Mouse (Mus musculus) hindbrain, embryonic 15.5 days (tissue): Measurements from ENCODE around the gene Madcam1. TPM values are rescaled to one million over a fixed set of nuclear protein-coding genes. Genes with fewer than 3 reads are reported as not detected.
A peak's percentile ranks its signal among the peaks of the same experiment; 100 is the strongest.

Source experiments
- ATAC-seq: fragments of 200-750 bp; cut with Nextera tagmentation; 2 replicates; pipeline ENCODE4 v1.8.0; 2017; ENCODE audit warnings: low read depth, moderate number of reproducible peaks, moderate TSS enrichment; ENCODE audit not compliant: low FRiP score
- H3K27ac ChIP-seq: fragments of 300-500 bp; sonication (generic); replicated peaks from 2 replicates; pipeline ENCODE4 v1.5.1; 2015; ENCODE audit warnings: mild to moderate bottlenecking, inconsistent platforms
- H3K27me3 ChIP-seq: fragments of 300-500 bp; sonication (generic); 2 replicates; pipeline ENCODE4 v1.6.1; 2015; ENCODE audit warnings: control low read depth, inconsistent platforms
- H3K36me3 ChIP-seq: fragments of 300-500 bp; sonication (generic); 2 replicates; pipeline ENCODE4 v1.6.1; 2015; ENCODE audit warnings: control low read depth, inconsistent platforms
- H3K4me1 ChIP-seq: fragments of 300-500 bp; sonication (generic); replicated peaks from 2 replicates; pipeline ENCODE4 v1.6.1; 2015; ENCODE audit warnings: control low read depth, inconsistent platforms
- H3K4me2 ChIP-seq: fragments of 300-500 bp; sonication (generic); 2 replicates; pipeline ENCODE4 v1.6.1; 2015; ENCODE audit warnings: moderate library complexity, mild to moderate bottlenecking, inconsistent platforms
- H3K4me3 ChIP-seq: fragments of 300-500 bp; sonication (generic); 2 replicates; pipeline ENCODE4 v1.5.1; 2015; ENCODE audit warnings: mild to moderate bottlenecking, inconsistent platforms
- H3K9ac ChIP-seq: fragments of 300-500 bp; sonication (generic); 2 replicates; pipeline ENCODE4 v1.6.1; 2015; ENCODE audit warnings: inconsistent platforms
- H3K9me3 ChIP-seq: fragments of 300-500 bp; sonication (generic); 2 replicates; pipeline ENCODE4 v1.6.1; 2016; ENCODE audit warnings: control low read depth, inconsistent platforms
- WGBS: fragments of 180-500 bp; shearing (Covaris S2); methylation state at CpG from one replicate; pipeline ENCODE4 v1.1.7; 2015; 5-methylcytosine and 5-hydroxymethylcytosine counted together
- polyA plus RNA-seq: library from polyadenylated mRNA; unstranded; fragments of >200 nt; fragmentation: Nextera tagmentation; extraction: Ambion mirVana; gene quantifications from 2 replicates; pipeline ENCODE4 v1.2.1, GENCODE M21; 2015

Gene Madcam1
- polyA plus RNA-seq: 0.87 and 1.2 TPM in 2 replicates

DNA sequence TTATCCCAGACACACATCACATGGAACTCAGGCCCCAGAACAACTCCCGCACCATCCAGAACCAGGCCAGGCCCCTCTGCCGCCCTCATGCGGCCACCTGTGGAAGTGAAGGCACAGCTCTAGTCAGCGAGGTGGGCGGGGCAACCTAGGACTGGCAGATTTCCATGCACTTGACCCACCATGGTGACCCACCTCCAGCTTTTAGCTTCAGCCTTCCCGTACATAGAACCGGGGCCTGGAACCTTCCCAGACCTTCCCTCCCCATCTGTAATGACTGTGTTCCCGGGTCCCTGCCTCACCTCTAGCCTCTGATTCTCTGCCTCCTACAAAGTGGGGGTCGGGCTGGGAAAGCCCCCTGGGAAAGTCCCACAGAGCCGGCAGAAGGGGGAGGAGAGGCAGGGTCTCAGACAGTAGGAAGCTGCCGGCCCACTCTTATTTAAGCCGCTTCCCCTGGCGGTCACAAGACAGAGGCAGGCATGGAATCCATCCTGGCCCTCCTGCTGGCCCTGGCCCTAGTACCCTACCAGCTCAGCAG lies at the start of gene Madcam1:
Gene Madcam1, plus strand, starts transcription at position 429 of the 535 bp plus-strand sequence.
- ATAC-seq: no peak
- no peak within 1 kb of the TSS for H3K4me2 ChIP-seq
- 11% methylated on average over 13 of the region's 13 CpGs for WGBS
- no peak within 1 kb of the TSS for H3K27ac ChIP-seq
- H3K9me3 ChIP-seq: no peaks in the 10 kb centered on the region
- H3K4me1 ChIP-seq: peaks cover 9% of the 10 kb centered on the region
- no peak within 1 kb of the TSS for H3K4me3 ChIP-seq
- H3K27me3 ChIP-seq: no peaks in the 10 kb centered on the region
- no peak within 1 kb of the TSS for H3K9ac ChIP-seq
- no peaks in the 10 kb centered on the region for H3K36me3 ChIP-seq

DNA sequence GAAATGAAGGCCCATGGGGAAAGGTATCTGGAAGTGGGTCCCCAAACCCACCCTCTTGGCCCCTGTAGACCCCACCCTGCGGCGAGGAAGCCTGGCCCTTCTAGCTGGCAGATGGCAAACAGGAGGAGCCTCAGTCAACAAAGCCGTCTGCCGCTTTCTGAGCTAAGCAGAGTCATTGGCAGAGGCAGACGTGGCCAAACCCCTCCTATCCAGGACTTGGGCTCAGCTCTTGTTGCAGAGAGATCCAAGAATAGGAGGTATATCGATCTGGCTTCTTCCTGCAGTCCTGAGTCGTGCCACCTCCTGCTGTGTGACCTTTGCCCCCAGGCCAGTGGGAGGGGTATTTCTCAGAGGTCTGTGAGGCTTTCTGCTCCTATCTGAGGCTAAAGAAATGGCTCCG lies 48.5 kb upstream of the Madcam1 start:
- H3K9ac ChIP-seq: no peak overlapping the region
- H3K36me3 ChIP-seq: no peaks in the 10 kb centered on the region; the same call in none of the 2 replicates
- 3% methylated on average over 8 of the region's 8 CpGs for WGBS
- H3K4me3 ChIP-seq: no peak overlapping the region
- ATAC-seq: no peak
- H3K27ac ChIP-seq: no peak overlapping the region
- peaks cover 28% of the 10 kb centered on the region for H3K4me1 ChIP-seq
- no peaks in the 10 kb centered on the region for H3K9me3 ChIP-seq
- H3K4me2 ChIP-seq: no peak overlapping the region
- peaks cover 19% of the 10 kb centered on the region for H3K27me3 ChIP-seq

DNA sequence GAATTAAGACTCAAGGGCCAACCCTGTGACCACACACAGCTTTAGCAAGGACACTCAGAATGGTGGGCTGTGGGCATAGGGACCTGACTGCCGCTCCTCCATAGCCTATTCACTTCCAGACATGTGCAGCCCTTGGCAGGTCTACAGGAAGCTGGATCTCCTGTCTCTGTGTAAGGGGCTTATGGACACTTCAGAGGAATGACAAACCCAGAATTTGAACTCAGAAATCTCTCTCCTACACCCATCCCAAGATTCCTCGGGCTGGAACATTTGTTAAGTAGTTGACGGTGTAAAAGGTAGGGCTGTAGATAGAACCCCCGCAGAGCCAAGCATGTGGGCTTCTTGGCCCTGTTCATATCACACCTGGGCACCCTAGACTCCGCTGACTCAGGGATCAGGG lies 48.0 kb upstream of the Madcam1 start:
- Histone ChIP-seq H3K4me3 (no peak overlapping the region), H3K9ac (no peak overlapping the region), H3K36me3 (no peaks in the 10 kb centered on the region; the same call in none of the 2 replicates), H3K9me3 (no peaks in the 10 kb centered on the region), H3K27ac (no peak overlapping the region), H3K27me3 (peaks cover 19% of the 10 kb centered on the region), H3K4me2 (no peak overlapping the region), H3K4me1 (peaks cover 23% of the 10 kb centered on the region)
- WGBS: 92% methylated on average over 5 of the region's 5 CpGs
- no peak for ATAC-seq

DNA sequence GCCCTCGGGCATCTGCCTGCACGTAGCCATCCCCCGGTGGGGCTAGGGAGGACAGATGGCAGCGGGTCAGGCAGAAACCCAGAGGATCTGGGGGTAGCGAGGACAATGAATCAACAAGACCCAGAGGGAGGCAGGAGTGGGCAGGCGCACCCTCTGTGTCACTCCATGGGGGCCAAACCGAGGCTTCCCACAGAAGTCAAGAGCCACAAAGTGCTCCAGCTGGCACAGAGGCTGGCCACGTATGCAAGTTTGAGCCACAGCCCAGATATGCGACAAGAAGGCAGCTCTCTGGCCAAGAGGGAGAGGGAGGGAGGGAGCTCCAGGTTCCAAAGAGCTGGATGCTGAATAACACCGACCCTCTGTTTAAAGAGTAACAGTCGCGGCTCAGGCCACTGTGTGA lies 40.4 kb upstream of the Madcam1 start:
- Histone ChIP-seq H3K4me3 (no peak overlapping the region), H3K4me2 (no peak overlapping the region), H3K27ac (no peak overlapping the region), H3K4me1 (no peaks in the 10 kb centered on the region), H3K9me3 (no peaks in the 10 kb centered on the region), H3K9ac (no peak overlapping the region), H3K36me3 (no peaks in the 10 kb centered on the region; the same call in 1 of the 2 replicates), H3K27me3 (no peaks in the 10 kb centered on the region)
- 54% methylated on average over 12 of the region's 12 CpGs for WGBS
- no peak for ATAC-seq

DNA sequence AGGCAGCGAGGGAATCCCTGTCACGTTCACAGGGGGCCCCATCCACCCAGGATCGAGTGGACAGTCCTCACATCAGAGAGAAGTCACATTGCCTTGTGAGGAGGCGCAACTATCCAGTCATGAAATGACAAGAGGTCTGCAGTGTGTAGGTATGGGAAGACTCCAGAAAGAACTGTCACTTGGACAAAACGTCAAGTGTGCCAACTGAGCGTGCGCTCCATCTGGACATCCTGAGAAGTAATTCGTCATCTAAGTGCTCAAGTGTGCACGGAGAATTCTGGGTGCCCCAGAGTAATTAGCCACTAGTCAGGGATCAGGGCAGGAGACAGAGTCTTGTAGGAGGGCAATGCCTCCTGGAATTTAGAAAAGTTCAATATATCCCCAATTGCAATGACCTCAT lies 39.0 kb upstream of the Madcam1 start:
- no peak overlapping the region for H3K4me3 ChIP-seq
- H3K9ac ChIP-seq: no peak overlapping the region
- no peak for ATAC-seq
- no peak overlapping the region for H3K27ac ChIP-seq
- no peaks in the 10 kb centered on the region for H3K36me3 ChIP-seq
- no peak overlapping the region for H3K4me2 ChIP-seq
- H3K9me3 ChIP-seq: no peaks in the 10 kb centered on the region
- 73% methylated on average over 9 of the region's 9 CpGs for WGBS
- no peaks in the 10 kb centered on the region for H3K27me3 ChIP-seq
- no peaks in the 10 kb centered on the region for H3K4me1 ChIP-seq

DNA sequence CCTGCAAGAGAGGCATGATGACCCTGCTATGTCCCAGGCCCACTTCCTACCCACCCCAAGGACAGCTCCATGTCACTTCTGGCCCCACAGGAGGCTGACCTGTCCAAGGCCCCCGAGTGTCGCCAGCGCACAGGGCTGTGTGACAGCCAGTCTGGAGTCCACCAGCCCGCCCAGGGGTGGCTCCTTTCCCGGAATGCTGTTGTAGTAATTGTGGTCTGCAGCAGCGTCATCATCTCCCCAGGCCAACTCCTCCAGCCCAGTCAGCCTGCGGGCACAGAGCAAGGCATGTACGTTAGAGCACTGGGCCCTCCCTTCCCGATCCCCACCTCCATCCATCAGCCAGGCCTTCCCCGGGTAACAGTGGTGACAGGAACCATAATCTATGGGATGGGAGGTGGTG lies 38.2 kb upstream of the Madcam1 start:
- H3K36me3 ChIP-seq: no peaks in the 10 kb centered on the region
- no peaks in the 10 kb centered on the region for H3K27me3 ChIP-seq
- H3K4me2 ChIP-seq: no peak overlapping the region
- H3K27ac ChIP-seq: no peak overlapping the region
- H3K4me1 ChIP-seq: no peaks in the 10 kb centered on the region
- ATAC-seq: no peak
- no peak overlapping the region for H3K4me3 ChIP-seq
- 79% methylated on average over 10 of the region's 10 CpGs for WGBS
- H3K9ac ChIP-seq: no peak overlapping the region
- H3K9me3 ChIP-seq: no peaks in the 10 kb centered on the region

DNA sequence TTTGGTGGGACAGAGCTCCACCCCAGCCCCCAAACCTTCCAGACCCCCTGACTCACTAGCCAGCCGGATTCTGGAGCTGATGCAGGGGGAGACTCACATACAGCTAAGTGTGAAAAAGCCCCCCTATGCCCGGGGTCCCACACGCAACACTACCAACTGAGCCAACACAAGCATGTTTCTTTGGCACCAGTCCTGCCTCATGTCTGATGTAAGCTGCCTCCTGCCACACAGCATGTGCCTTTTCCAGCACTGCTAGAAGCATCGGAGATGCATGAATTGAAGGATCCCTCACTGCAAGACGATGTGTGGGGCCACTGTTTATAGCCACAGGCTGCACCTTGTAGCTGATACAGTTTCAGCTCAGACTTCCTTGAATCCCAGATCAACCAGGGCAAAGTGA lies 36.0 kb upstream of the Madcam1 start:
- H3K27me3 ChIP-seq: no peaks in the 10 kb centered on the region
- 78% methylated on average over 5 of the region's 5 CpGs for WGBS
- H3K36me3 ChIP-seq: no peaks in the 10 kb centered on the region
- no peak overlapping the region for H3K4me3 ChIP-seq
- H3K4me2 ChIP-seq: no peak overlapping the region
- H3K27ac ChIP-seq: no peak overlapping the region
- no peak for ATAC-seq
- H3K4me1 ChIP-seq: peaks cover under 1% of the 10 kb centered on the region; the same call in 1 of the 2 replicates
- no peak overlapping the region for H3K9ac ChIP-seq
- H3K9me3 ChIP-seq: no peaks in the 10 kb centered on the region

DNA sequence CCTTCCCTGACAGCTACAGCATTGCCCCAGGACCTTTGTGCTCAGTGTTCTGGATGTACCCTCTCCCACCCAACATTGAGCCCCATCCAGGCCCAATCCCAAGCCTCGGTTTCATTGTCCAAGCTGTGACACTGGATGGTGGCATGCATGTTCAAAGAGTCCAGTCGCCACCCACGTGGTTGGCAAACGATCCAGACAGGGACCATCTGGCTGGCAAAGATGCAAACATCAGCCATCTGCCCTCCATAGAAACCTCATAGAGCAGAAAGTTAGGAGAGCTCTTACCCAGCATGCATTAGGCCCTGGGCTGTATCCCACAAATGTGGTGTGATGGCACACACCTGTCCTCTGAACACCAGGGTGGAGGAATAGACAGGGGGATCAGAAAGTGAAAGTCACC lies 32.9 kb upstream of the Madcam1 start:
- ATAC-seq: peak; percentile 38; the same call in 1 of the 2 replicates
- 59% methylated on average over 4 of the region's 4 CpGs for whole genome bisulfite sequencing

DNA sequence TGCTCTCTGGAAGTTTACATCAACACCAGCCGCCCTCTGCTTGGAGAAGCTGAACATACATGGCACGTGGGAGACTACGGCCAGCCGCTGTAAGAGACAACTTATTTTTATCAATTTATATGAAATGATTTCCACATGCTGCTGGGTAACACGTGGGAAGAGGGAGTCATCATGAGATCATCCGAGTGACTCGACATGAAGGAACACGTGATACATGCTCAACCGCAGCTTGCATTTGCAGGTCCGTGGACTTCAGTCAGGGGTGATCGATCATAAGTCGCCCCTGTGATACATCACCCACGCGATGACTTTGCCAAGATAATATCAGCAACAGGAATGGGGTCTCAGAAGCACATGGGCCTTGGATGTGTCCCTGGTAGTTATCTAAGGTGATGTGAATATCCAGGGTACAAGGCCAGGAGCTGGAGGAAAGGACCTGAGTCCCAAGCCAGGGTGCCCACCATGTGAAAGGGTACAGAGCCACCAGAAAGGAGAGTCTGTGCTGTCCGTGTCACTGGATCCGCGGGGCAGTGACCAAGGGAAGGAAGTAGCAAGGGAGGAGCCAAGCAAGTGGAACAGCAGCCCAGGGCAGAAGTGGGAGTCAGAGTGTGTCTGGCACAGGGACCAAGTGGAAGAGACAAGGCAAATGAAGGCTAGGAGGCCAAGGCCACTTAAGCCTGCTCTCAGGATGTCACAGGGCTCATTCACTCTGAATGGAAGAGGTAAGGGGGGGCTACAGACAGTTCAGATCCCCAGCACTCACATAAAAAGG lies 31.2 kb upstream of the Madcam1 start:
- H3K27me3 ChIP-seq: no peaks in the 10 kb centered on the region
- 85% methylated on average over 17 of the region's 17 CpGs for whole genome bisulfite sequencing
- H3K9me3 ChIP-seq: no peaks in the 10 kb centered on the region
- H3K4me1 ChIP-seq: peaks cover 22% of the 10 kb centered on the region
- no peak for ATAC-seq
- no peak overlapping the region for H3K4me2 ChIP-seq
- H3K27ac ChIP-seq: no peak overlapping the region
- H3K9ac ChIP-seq: no peak overlapping the region
- H3K36me3 ChIP-seq: no peaks in the 10 kb centered on the region
- no peak overlapping the region for H3K4me3 ChIP-seq

More for the DNA sequence above, 32.9 kb upstream of the Madcam1 start:
- Histone ChIP-seq H3K27me3 (no peaks in the 10 kb centered on the region), H3K4me2 (no peak overlapping the region), H3K9ac (no peak overlapping the region), H3K36me3 (no peaks in the 10 kb centered on the region), H3K4me1 (peaks cover 11% of the 10 kb centered on the region), H3K27ac (no peak overlapping the region), H3K4me3 (no peak overlapping the region), H3K9me3 (no peaks in the 10 kb centered on the region)

DNA sequence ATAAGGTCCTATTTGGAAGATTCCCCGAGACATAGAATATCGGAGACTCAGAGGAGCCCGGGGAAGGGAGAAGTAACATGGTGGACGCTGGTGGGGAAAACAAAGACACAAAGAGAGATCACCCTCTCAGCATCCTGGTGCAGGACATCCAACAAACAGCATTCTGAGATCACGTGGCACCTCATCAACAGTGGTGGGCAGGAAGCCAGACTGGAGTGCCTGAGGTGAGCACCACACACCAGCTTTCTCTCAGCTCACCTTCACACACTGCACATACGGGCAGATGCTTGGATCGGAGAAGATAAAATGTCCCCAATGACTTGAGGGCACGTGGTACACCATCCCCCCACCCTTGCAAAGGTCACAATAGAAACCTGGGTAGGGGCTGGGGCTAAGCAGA lies 28.1 kb upstream of the Madcam1 start:
- H3K36me3 ChIP-seq: no peaks in the 10 kb centered on the region
- 75% methylated on average over 8 of the region's 8 CpGs for WGBS
- peak overlapping the region; percentile 78 for H3K9ac ChIP-seq
- peak overlapping the region; percentile 76 for H3K4me3 ChIP-seq
- 0 out of 2 replicates have a peak, but pooled peaks have one; percentile 2 for ATAC-seq
- peak overlapping the region; percentile 93 for H3K4me2 ChIP-seq
- no peaks in the 10 kb centered on the region for H3K9me3 ChIP-seq
- no peaks in the 10 kb centered on the region for H3K27me3 ChIP-seq
- peak overlapping the region; percentile 94 for H3K27ac ChIP-seq
- H3K4me1 ChIP-seq: peaks cover 33% of the 10 kb centered on the region

DNA sequence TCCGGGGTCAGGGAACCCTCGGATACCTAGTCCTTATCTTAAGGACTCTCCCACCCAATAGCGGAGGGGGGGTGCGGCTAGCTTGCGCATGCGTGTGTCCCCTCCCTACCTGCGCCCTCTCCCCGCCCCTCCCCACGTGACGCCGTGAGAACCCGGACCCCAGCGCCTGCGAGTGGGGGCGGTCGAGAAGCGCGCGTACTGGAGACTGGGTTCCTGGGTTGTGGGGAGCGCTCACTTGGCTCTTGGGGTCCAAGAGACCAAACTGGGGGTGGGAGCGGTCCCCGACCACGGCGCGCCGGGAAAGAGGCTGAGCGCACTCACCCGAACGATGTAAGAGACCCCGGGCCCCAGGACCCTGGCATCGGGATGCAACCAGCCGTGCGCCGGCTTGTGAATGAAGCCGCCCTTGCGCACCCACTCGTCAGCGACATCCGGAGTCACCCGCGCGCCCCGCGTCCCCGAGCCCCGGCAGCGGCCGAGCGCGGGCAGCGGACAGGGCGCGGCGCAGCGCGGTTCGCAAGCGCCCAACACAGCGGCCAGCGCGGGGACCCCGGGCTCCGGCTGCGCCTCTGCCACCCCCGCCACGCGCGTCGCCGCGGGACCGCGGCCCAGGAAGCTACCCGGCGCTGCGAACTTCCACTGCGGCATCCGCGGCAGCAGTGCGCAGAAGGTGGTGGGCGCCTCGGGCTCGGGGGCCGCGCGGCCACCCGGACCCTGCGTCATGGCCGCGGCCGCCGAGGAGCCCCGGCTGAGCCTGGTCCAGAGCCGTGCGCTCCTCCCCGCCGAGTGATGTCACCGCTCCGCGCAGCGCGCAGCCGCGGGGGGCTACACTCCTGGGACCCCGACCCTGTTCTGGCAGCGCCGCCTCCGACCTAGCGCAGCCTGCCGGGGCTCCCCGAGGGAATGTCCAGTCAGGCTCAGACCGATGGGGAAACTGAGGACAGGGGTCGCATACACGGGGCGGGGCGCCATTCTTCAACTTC lies 26.9 kb upstream of the Madcam1 start, which contains the start of gene Shc2:
Gene Shc2, minus strand, starts transcription at position 791 of the 983 bp plus-strand sequence.
- Histone ChIP-seq H3K4me3 (peak within 1 kb of the TSS; percentile 76), H3K9ac (peak within 1 kb of the TSS; percentile 78), H3K36me3 (no peaks in the 10 kb centered on the region), H3K27ac (peak within 1 kb of the TSS; percentile 94), H3K9me3 (no peaks in the 10 kb centered on the region), H3K4me2 (peak within 1 kb of the TSS; percentile 93), H3K4me1 (peaks cover 33% of the 10 kb centered on the region), H3K27me3 (no peaks in the 10 kb centered on the region)
- ATAC-seq: peak; percentile 88
- under 1% methylated on average over 101 of the region's 116 CpGs for WGBS
